In genomic region chr17:47436156-47436906, GRCm38 (mm10) we compare ENCODE assay signal across 8 mouse cellular contexts. TPM values are rescaled to one million over a fixed set of nuclear protein-coding genes. Genes with fewer than 3 reads are reported as not detected.
DNase-seq lines count a peak whose midpoint lies in the region; ATAC-seq and TF ChIP-seq lines count a peak whose summit lies in the region.

Gene AI661453, plus strand, starts transcription at chr17:47436615.

- DNase-seq in heart, adult 2 months, result peak; percentile 35 to 39
- DNase-seq in heart, postnatal 25 days (ENCODE audit: low spot score), result no peak
- no peak for DNase-seq in liver, embryonic 14.5 days (ENCODE audit: low read depth in 3 of 3, low spot score in 3 of 3)
- DNase-seq in embryo, embryonic 9.5 days (ENCODE audit: extremely low spot score), result no peak
- DNase-seq in spleen, postnatal 36 days (ENCODE audit: low spot score in 2 of 2), result no peak

- H3K4me1 ChIP-seq in heart, adult 2 months (ENCODE audit: control insufficient read depth, insufficient read depth, low read length), result no peaks in the 10 kb centered on the region
- peaks cover 15% of the 10 kb centered on the region for H3K4me1 ChIP-seq in embryonic facial prominence, embryonic 12.5 days
- peaks cover 29% of the 10 kb centered on the region for H3K4me1 ChIP-seq in intestine, embryonic 15.5 days (replicated peaks)
- peaks cover 0 to 32% of the 10 kb centered on the region in 2 experiments; a peak in 3 of 4 replicates for H3K4me1 ChIP-seq in liver, embryonic 14.5 days (replicated peaks; ENCODE audit: control insufficient read depth in 2 of 2, insufficient read depth in 2 of 2, low read length in 1 of 2)
- peaks cover 19% of the 10 kb centered on the region for H3K4me1 ChIP-seq in olfactory bulb, adult 2 months (ENCODE audit: control insufficient read depth, insufficient read depth, low read length)

- H3K4me3 ChIP-seq in heart, adult 2 months, result peak within 1 kb of the TSS; percentile 43
- H3K4me3 ChIP-seq in embryonic facial prominence, embryonic 12.5 days, result peak within 1 kb of the TSS; percentile 41
- peak within 1 kb of the TSS; percentile 50 for H3K4me3 ChIP-seq in intestine, embryonic 15.5 days (replicated peaks)
- H3K4me3 ChIP-seq in liver, embryonic 14.5 days (ENCODE audit: insufficient read depth in 1 of 2, low read depth in 2 of 2, low read length in 2 of 2), result peak within 1 kb of the TSS; percentile 32 to 54
- peak within 1 kb of the TSS; percentile 26 for H3K4me3 ChIP-seq in olfactory bulb, adult 2 months (ENCODE audit: insufficient read depth, low read depth, low read length)

- 0 out of 2 replicates have a peak, but pooled peaks have one; percentile 61 for ATAC-seq in embryonic facial prominence, embryonic 12.5 days (ENCODE audit: insufficient number of reproducible peaks, insufficient read depth, low FRiP score, low TSS enrichment)
- peak; percentile 88 for ATAC-seq in intestine, embryonic 15.5 days
- no peak for ATAC-seq in liver, embryonic 14.5 days (ENCODE audit: insufficient read depth)

- WGBS in heart, adult 2 months, result 2% methylated on average over 45 of the region's 45 CpGs
- under 1% methylated on average over 45 of the region's 45 CpGs for WGBS in embryonic facial prominence, embryonic 12.5 days
- 1% methylated on average over 45 of the region's 45 CpGs for WGBS in intestine, embryonic 15.5 days
- 2% methylated on average over 45 of the region's 45 CpGs for WGBS in liver, embryonic 14.5 days (ENCODE audit: insufficient replicate concordance)
- WGBS in olfactory bulb, adult 2 months, result 4% methylated on average over 42 of the region's 45 CpGs

- H3K79me2 ChIP-seq in heart, adult 2 months (replicated peaks; ENCODE audit: control insufficient read depth, insufficient read depth, low read length), result no peaks in the 10 kb centered on the region

- no peak for TF ChIP-seq POLR2A in heart, adult 2 months (IDR thresholded peaks at IDR 0.05; ENCODE audit: insufficient read depth, low read depth, low read length)
- TF ChIP-seq POLR2A in olfactory bulb, adult 2 months (IDR thresholded peaks at IDR 0.05; ENCODE audit: insufficient read depth, low read depth, low read length), result no peak

- peaks cover 2% of the 10 kb centered on the region for H3K27me3 ChIP-seq in heart, adult 2 months (ENCODE audit: control insufficient read depth, insufficient read depth, low read length)
- peaks cover 39% of the 10 kb centered on the region for H3K27me3 ChIP-seq in embryonic facial prominence, embryonic 12.5 days
- H3K27me3 ChIP-seq in intestine, embryonic 15.5 days (replicated peaks), result peaks cover 5% of the 10 kb centered on the region
- peaks cover 24% of the 10 kb centered on the region for H3K27me3 ChIP-seq in liver, embryonic 14.5 days (ENCODE audit: control insufficient read depth, insufficient read depth, low read length)

- intact Hi-C loops in heart, adult 2 months (cut with DNase I), result no loop called here
- intact Hi-C loops in heart, postnatal 25 days (cut with DNase I), result no loop called here

- H3K4me2 ChIP-seq in embryonic facial prominence, embryonic 12.5 days (replicated peaks), result peak within 1 kb of the TSS; percentile 73
- peak within 1 kb of the TSS; percentile 68 for H3K4me2 ChIP-seq in intestine, embryonic 15.5 days (replicated peaks)
- H3K4me2 ChIP-seq in liver, embryonic 14.5 days (ENCODE audit: low read depth), result peak within 1 kb of the TSS; percentile 67

- TF ChIP-seq EP300 in heart, adult 2 months (IDR thresholded peaks at IDR 0.05; ENCODE audit: insufficient read depth, low read depth, low read length), result no peak
- no peak for TF ChIP-seq EP300 in liver, embryonic 14.5 days (IDR thresholded peaks at IDR 0.05; ENCODE audit: low read depth)

- no peaks in the 10 kb centered on the region for H3K36me3 ChIP-seq in heart, adult 2 months (ENCODE audit: control insufficient read depth, insufficient read depth, low read length)
- no peaks in the 10 kb centered on the region for H3K36me3 ChIP-seq in embryonic facial prominence, embryonic 12.5 days
- H3K36me3 ChIP-seq in intestine, embryonic 15.5 days, result no peaks in the 10 kb centered on the region
- H3K36me3 ChIP-seq in liver, embryonic 14.5 days (replicated peaks; ENCODE audit: control insufficient read depth, insufficient read depth, low read depth), result no peaks in the 10 kb centered on the region

- TF ChIP-seq CTCF in heart, adult 2 months (IDR thresholded peaks at IDR 0.05), result no peak
- TF ChIP-seq CTCF in liver, embryonic 14.5 days (IDR thresholded peaks at IDR 0.05; ENCODE audit: low read depth), result no peak
- TF ChIP-seq CTCF in olfactory bulb, adult 2 months (IDR thresholded peaks at IDR 0.05; ENCODE audit: insufficient read depth, low read depth, low read length), result no peak

- peak within 1 kb of the TSS; percentile 51 for H3K9ac ChIP-seq in heart, adult 2 months (ENCODE audit: low read depth, low read length)
- peak within 1 kb of the TSS; percentile 33 for H3K9ac ChIP-seq in embryonic facial prominence, embryonic 12.5 days
- H3K9ac ChIP-seq in intestine, embryonic 15.5 days, result peak within 1 kb of the TSS; percentile 60
- peak within 1 kb of the TSS; percentile 28; the same call in 1 of the 2 replicates for H3K9ac ChIP-seq in liver, embryonic 14.5 days (replicated peaks)

- no peak within 1 kb of the TSS; the same call in 1 of the 2 replicates for H3K27ac ChIP-seq in heart, adult 2 months
- H3K27ac ChIP-seq in embryonic facial prominence, embryonic 12.5 days, result no peak within 1 kb of the TSS
- peak within 1 kb of the TSS; percentile 71 for H3K27ac ChIP-seq in intestine, embryonic 15.5 days
- H3K27ac ChIP-seq in liver, embryonic 14.5 days, result no peak within 1 kb of the TSS
- no peak within 1 kb of the TSS for H3K27ac ChIP-seq in olfactory bulb, adult 2 months (ENCODE audit: insufficient read depth, low read depth, low read length)

- H3K9me3 ChIP-seq in embryonic facial prominence, embryonic 12.5 days, result no peaks in the 10 kb centered on the region
- H3K9me3 ChIP-seq in intestine, embryonic 15.5 days, result no peaks in the 10 kb centered on the region
- no peaks in the 10 kb centered on the region for H3K9me3 ChIP-seq in liver, embryonic 14.5 days (ENCODE audit: control insufficient read depth, low read length)

RNA-seq across cellular contexts. Expression of gene AI661453, which starts in this region (rescaled TPM):
- 1 to 10 TPM; 1.2 to 1.4 TPM for total RNA-seq in heart, adult 2 months (2021)
- 0.64 and 1.00 TPM in 2 replicates for polyA plus RNA-seq in heart, adult 2 months (2012; rRNA removed)
- 1 to 10 TPM in 1 of 2 experiments, under 1 TPM in 1; 0.96 to 2.0 TPM for total RNA-seq in heart, postnatal 25 days (2021)
- polyA plus RNA-seq in embryonic facial prominence, embryonic 12.5 days (2016; fragmentation: Nextera tagmentation; extraction: Ambion mirVana), result 0.61 and 0.65 TPM in 2 replicates
- polyA plus RNA-seq in intestine, embryonic 15.5 days (2015; fragmentation: Nextera tagmentation; extraction: Ambion mirVana), result 3.1 and 3.7 TPM in 2 replicates
- 0.44 and 0.56 TPM in 2 replicates for polyA plus RNA-seq in liver, embryonic 14.5 days (2012; rRNA removed)
- 0.42 and 0.56 TPM in 2 replicates for polyA plus RNA-seq in liver, embryonic 14.5 days (2014; fragmentation: Nextera tagmentation; extraction: Ambion mirVana)
- not detected in 2 replicates for polyA plus RNA-seq in olfactory bulb, adult 2 months (2012; ENCODE audit: insufficient read depth, insufficient read length, low replicate concordance, missing spikeins)

Comparison
In these comparisons a context has a peak if more than half of its experiments do, and no peak if none do; other contexts are left out.
1. DNase-seq: peak in heart, adult 2 months (2 of 2); none in heart, postnatal 25 days (single experiment), liver, embryonic 14.5 days (0 of 3), embryo, embryonic 9.5 days (single experiment) and spleen, postnatal 36 days (0 of 2).
2. Peak in ATAC-seq, H3K4me3 ChIP-seq, H3K9ac ChIP-seq and H3K4me2 ChIP-seq in embryonic facial prominence, embryonic 12.5 days; RNA of the gene not detected or under 1 TPM.
3. Peak in every context shown above with its lines, with median percentiles within 50 percentile points of each other: H3K4me3 ChIP-seq, H3K9ac ChIP-seq and H3K4me2 ChIP-seq.